Mouse (Mus musculus) G1E (cell line): Measurements from ENCODE around the gene Qprt.

Source experiments
- CTCF ChIP-seq: IDR thresholded peaks from 2 replicates; pipeline ENCODE4 v1.5.1; 2012; ENCODE audit warnings: low read depth, low read length, inconsistent platforms, mixed read lengths
- GATA1 ChIP-seq: IDR thresholded peaks from 2 replicates; pipeline ENCODE4 v1.6.1; 2012; ENCODE audit warnings: borderline replicate concordance, low read length, inconsistent platforms, mixed read lengths
- TAL1 ChIP-seq: conservative IDR thresholded peaks from 2 replicates; pipeline ENCODE4 v1.6.1; 2012; ENCODE audit warnings: low read depth, low read length, inconsistent platforms, mixed read lengths

DNA sequence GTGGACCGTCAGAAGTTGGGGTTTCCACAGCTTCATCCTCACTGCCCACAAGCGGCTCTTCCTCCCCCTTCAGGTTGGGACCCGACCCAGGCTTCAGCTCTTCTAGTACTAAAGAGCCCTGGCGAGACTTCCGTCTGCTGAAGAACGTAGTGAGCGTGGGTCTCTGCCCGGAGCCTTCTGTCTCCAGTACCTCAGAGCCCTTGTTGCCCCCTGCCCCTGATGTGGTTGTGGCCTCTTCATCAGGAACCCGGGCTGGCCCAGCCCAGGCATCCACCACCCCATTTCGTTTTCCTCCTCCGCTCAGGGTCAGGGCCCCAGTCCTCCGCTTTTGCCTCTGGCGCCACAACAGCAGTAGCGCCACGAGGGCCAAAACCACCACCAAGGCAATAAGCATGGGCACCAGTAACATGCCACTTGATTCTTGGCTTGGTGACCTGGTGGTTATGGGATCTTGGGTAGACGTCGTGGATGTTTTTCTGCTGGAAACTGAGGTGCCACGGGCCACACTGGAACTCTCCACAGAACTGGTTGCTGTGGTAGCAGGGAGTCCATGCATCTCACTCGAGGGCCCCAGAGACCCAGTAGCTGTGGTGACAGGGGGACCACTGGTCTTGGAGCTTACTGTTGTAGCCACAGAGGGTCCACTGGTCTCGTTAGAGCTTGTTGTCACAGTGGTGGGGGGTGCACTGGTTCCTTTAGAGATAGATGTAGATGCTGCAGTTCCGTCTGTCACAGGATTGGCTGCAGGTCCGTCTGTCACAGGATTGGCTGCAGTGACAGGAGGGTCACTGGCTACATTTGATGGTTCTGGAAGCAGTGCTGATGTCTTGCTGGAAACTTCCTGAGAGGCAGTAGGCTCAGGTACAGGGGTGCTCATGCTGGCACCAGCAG lies 14.4 kb upstream of the Qprt start:
- TF ChIP-seq CTCF (no peak), GATA1 (no peak), TAL1 (no peak)
